Mouse (Mus musculus): ENCODE results near the gene Flvcr1.

The Flvcr1 gene

GRCm38 (mm10) chr1:191026021-191026713 lies at the start of gene Flvcr1:
Flvcr1 (minus strand) TSS chr1:191026158.
- in situ Hi-C loops (cut with MseI, MboI), result no loop called here

- in situ Hi-C loops (cut with MseI, MboI), result no loop called here
Measured at GRCm38 (mm10) chr1:191075199-191075883, 49.4 kb upstream of the Flvcr1 start.

GRCm38 (mm10) chr1:191073486-191073885 lies 47.5 kb upstream of the Flvcr1 start:
- in situ Hi-C loops (cut with MseI, MboI), result no loop called here

- in situ Hi-C loops (cut with MseI, MboI), result no loop called here
Measured at GRCm38 (mm10) chr1:191073001-191073400, 47.0 kb upstream of the Flvcr1 start.

- in situ Hi-C loops (cut with MseI, MboI), result no loop called here
Measured at GRCm38 (mm10) chr1:191072329-191072913, 46.5 kb upstream of the Flvcr1 start.

GRCm38 (mm10) chr1:191071613-191072012 lies 45.7 kb upstream of the Flvcr1 start:
- in situ Hi-C loops (cut with MseI, MboI), result no loop called here

GRCm38 (mm10) chr1:191070259-191070658 lies 44.3 kb upstream of the Flvcr1 start:
- in situ Hi-C loops (cut with MseI, MboI), result no loop called here

- in situ Hi-C loops (cut with MseI, MboI), result no loop called here
Measured at GRCm38 (mm10) chr1:191068377-191068776, 42.4 kb upstream of the Flvcr1 start.

GRCm38 (mm10) chr1:191065188-191065587 lies 39.2 kb upstream of the Flvcr1 start:
- in situ Hi-C loops (cut with MseI, MboI), result no loop called here

GRCm38 (mm10) chr1:191064535-191064934 lies 38.6 kb upstream of the Flvcr1 start:
- in situ Hi-C loops (cut with MseI, MboI), result no loop called here

GRCm38 (mm10) chr1:191063700-191064099 lies 37.7 kb upstream of the Flvcr1 start:
- in situ Hi-C loops (cut with MseI, MboI), result no loop called here

- in situ Hi-C loops (cut with MseI, MboI), result no loop called here
Measured at GRCm38 (mm10) chr1:191062781-191063485, 37.0 kb upstream of the Flvcr1 start, which contains the start of the genes Tatdn3 and Nsl1. Tatdn3 (minus strand) TSS chr1:191062932. Nsl1 (plus strand) TSS chr1:191063012.

GRCm38 (mm10) chr1:191062241-191062780 lies 36.4 kb upstream of the Flvcr1 start:
- in situ Hi-C loops (cut with MseI, MboI), result no loop called here

GRCm38 (mm10) chr1:191057461-191057860 lies 31.5 kb upstream of the Flvcr1 start:
- in situ Hi-C loops (cut with MseI, MboI), result loop anchor here in 1 of 2 experiments (5.0 kb wide), 1 partner anchor 50 kb away; no protein-coding TSS in a partner anchor

- in situ Hi-C loops (cut with MseI, MboI), result loop anchor here in 1 of 2 experiments (5.0 kb wide), 1 partner anchor 48 kb away; no protein-coding TSS in a partner anchor
Measured at GRCm38 (mm10) chr1:191055533-191055873, 29.5 kb upstream of the Flvcr1 start.

- in situ Hi-C loops (cut with MseI, MboI), result loop anchor here in 1 of 2 experiments (5.0 kb wide), 1 partner anchor 48 kb away; no protein-coding TSS in a partner anchor
Measured at GRCm38 (mm10) chr1:191054870-191055532, 29.0 kb upstream of the Flvcr1 start.

- in situ Hi-C loops (cut with MseI, MboI), result no loop called here
Measured at GRCm38 (mm10) chr1:191053555-191053954, 27.6 kb upstream of the Flvcr1 start.

- in situ Hi-C loops (cut with MseI, MboI), result no loop called here
Measured at GRCm38 (mm10) chr1:191046231-191046824, 20.4 kb upstream of the Flvcr1 start.

GRCm38 (mm10) chr1:191045264-191045663 lies 19.3 kb upstream of the Flvcr1 start:
- in situ Hi-C loops (cut with MseI, MboI), result no loop called here

- in situ Hi-C loops (cut with MseI, MboI), result no loop called here
Measured at GRCm38 (mm10) chr1:191042688-191043087, 16.7 kb upstream of the Flvcr1 start.

- in situ Hi-C loops (cut with MseI, MboI), result no loop called here
Measured at GRCm38 (mm10) chr1:191042106-191042505, 16.1 kb upstream of the Flvcr1 start.

All from mouse trophoblast stem cell (cell line).